Mouse (Mus musculus) 416B (cell line): ENCODE results near the gene Leprot.

Experiments used
- DNase-seq: peaks from one replicate; pipeline ENCODE4 v3.0.0; 2011; ENCODE audit warnings: low read depth

Gene Leprot

GRCm38 (mm10) chr4:101647196-101647905 lies at the start of gene Leprot:
Gene Leprot (plus strand): TSS chr4:101647718.
- DNase-seq: peak; percentile 100

- DNase-seq: peak; percentile 37
These were observed 45.8 kb upstream of the Leprot start for GRCm38 (mm10) chr4:101601758-101602157.

GRCm38 (mm10) chr4:101603635-101604034 lies 43.9 kb upstream of the Leprot start:
- no peak for DNase-seq

- no peak for DNase-seq
These were observed 31.0 kb upstream of the Leprot start for GRCm38 (mm10) chr4:101616520-101616919.

- DNase-seq: peak; percentile 7
These were observed 29.8 kb upstream of the Leprot start for GRCm38 (mm10) chr4:101617742-101618141.

- no peak for DNase-seq
These were observed 27.3 kb upstream of the Leprot start for GRCm38 (mm10) chr4:101620206-101620605.

- DNase-seq: no peak
These were observed 26.3 kb upstream of the Leprot start for GRCm38 (mm10) chr4:101621241-101621640.

GRCm38 (mm10) chr4:101625278-101625677 lies 22.2 kb upstream of the Leprot start:
- DNase-seq: no peak

GRCm38 (mm10) chr4:101635596-101635995 lies 11.9 kb upstream of the Leprot start:
- no peak for DNase-seq

GRCm38 (mm10) chr4:101637472-101637871 lies 10.0 kb upstream of the Leprot start:
- DNase-seq: no peak

- DNase-seq: no peak
These were observed 6.9 kb upstream of the Leprot start for GRCm38 (mm10) chr4:101640631-101641030.

GRCm38 (mm10) chr4:101642708-101643107 lies 4.8 kb upstream of the Leprot start:
- peak; percentile 36 for DNase-seq

- no peak for DNase-seq
These were observed 4.3 kb upstream of the Leprot start for GRCm38 (mm10) chr4:101643216-101643615.

GRCm38 (mm10) chr4:101646857-101647195 lies 692 bp upstream of the Leprot start:
- no peak for DNase-seq

GRCm38 (mm10) chr4:101647976-101648642 lies 591 bp downstream of the Leprot start:
- peak; percentile 50 for DNase-seq

GRCm38 (mm10) chr4:101648745-101649144 lies 1.2 kb downstream of the Leprot start:
- peak; percentile 21 for DNase-seq

- DNase-seq: no peak
These were observed 3.4 kb downstream of the Leprot start for GRCm38 (mm10) chr4:101650961-101651360.

- no peak for DNase-seq
These were observed 6.7 kb downstream of the Leprot start for GRCm38 (mm10) chr4:101654256-101654655.

GRCm38 (mm10) chr4:101654788-101655414 lies 7.4 kb downstream of the Leprot start:
- DNase-seq: no peak

GRCm38 (mm10) chr4:101655415-101655790 lies 7.9 kb downstream of the Leprot start:
- no peak for DNase-seq

- DNase-seq: no peak
These were observed 8.5 kb downstream of the Leprot start for GRCm38 (mm10) chr4:101656056-101656455.

- DNase-seq: peak; percentile 46
These were observed 9.5 kb downstream of the Leprot start for GRCm38 (mm10) chr4:101656956-101657570.
